Mouse (Mus musculus) T-cell, adult 66 days (primary cell): ENCODE data around the gene Col9a2. TPM values are rescaled to one million over a fixed set of nuclear protein-coding genes. Genes with fewer than 3 reads are reported as not detected.

ENCODE experiments used
- total RNA-seq, 2 experiments: library from RNA; stranded (reverse); gene quantifications; 3 replicates in 1 of 2; 4 replicates in 1 of 2; pipeline ENCODE4 v1.2.4; 2023

Col9a2 gene
- not detected for total RNA-seq

DNA sequence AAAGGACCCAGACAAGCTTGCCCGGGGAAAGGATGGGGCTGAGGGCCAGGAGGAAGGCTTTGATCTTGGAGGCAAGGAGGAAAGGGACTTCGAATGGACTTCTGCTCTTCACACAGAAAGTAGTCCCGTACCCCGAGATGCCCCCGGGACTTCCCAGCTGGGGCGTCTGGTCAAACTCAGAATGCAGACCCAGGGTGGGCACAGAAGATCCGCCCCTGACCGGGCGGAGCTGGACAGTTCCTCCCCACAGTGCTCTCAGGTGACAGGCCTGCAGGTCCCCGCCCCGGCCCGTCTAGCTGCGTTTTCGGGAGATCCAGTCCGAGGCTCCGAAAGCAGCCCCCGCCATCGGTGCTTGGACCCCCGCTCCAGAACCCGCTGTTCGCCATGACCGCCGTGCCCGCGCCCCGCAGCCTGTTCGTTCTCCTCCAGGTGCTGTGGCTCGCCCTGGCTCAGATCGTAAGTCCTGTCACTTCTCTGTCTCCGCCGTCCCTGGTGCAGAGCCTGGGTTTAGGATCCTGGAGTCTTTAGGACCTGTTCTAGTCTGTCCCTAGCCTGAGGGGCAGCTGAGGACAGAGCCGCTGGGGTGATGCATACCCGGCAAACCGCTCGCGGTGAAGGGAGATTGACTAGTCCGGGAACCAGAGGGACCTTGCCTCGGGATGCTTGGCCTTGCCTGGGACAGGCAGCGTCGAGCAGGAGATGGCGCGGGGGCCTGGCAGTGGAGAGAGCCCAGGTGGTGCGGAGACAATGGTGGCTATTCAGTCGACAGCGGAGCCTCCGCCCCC is at the start of gene Col9a2:
Gene Col9a2 (plus strand): TSS at position 55 of the 785 bp plus-strand sequence.

DNA sequence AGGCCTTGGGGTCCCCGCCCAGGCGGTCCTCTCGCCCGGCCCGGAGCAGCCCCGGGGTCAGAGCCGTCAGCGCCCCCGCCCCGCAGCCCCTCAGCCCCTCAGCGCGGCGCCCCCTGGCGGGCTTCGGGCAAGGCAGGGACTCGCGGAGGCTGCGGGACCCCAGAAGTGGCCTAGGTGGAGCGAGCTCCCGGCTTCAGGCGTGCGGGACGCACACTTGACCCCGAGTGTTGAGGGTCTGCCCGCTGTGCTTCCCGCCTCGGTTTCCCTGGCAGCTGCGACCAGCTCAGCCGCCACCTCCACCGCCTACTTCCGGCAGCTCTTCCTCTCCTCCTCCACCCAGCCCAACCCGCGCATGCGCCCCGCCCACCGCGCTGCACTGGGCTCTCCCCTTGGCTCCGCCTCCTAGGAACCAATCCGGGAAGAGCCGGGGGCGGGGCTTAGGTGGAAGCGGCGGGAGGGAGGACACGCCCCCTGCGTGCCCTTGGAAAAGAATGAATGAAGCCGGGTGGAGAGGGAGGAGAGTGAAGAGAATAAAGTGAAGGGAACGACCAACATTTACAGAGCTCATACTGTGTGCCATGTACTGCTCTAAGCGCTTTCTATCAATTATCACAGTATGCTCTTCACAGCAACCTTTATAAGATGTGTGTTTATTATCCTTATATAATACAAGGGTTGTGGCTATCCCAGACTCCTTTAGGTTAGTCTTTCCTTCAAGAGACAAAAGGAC is 22.1 kb upstream of the Col9a2 start, which contains the start of gene Smap2:
Gene Smap2 (minus strand): TSS at position 320 of the 730 bp plus-strand sequence.

DNA sequence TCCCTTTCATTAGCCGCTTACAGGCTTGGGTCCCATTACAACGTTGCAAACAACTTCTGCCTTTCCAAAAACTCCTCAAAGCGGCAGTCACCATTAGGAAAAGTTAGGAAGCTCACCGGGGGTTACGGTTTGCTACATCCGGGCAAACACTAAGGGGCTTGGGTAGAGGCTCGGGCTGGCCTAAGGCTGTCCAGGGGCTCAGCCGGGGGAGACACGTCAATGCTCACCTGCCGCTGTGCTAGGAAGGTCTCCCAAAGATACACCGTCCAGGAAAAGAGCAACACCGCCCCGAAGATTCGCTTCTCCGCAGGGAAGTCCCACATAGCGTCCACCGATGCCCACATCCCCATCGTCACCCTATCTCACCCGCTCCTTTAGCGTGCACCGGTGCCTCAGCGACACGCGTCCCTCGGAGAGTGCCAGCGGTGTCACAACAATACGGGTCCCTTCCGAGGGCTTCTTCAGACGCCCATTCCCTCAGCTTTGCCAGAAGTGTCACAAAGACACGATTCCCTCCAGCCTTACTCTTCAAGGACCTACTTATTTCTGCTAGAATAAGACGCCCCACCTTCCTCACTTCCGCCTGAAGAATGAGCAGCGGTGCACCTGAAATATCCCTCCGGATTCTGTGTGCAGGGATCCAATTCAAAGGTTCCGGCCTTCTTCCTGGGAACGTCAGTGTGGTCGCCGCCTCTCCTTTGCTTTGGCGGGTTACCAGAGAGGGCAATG is 58.6 kb downstream of the Col9a2 start, which contains the start of gene Zmpste24:
Gene Zmpste24 (minus strand): TSS at position 592 of the 729 bp plus-strand sequence.

Other genes starting within 250 kb of the Col9a2 start
- gene Nfyc, start 207.8 kb upstream of the Col9a2 start, total RNA-seq: 10 to 100 TPM; 79.3 to 91.1 TPM
- gene Rims3, start 184.6 kb upstream of the Col9a2 start, total RNA-seq: 1 to 10 TPM; 3.3 to 3.9 TPM
- gene Exo5, start 114.4 kb upstream of the Col9a2 start, total RNA-seq: 10 to 100 TPM in 1 of 2 experiments, 1 to 10 TPM in 1; 9.1 to 10.0 TPM
- gene Zfp69, start 87.7 kb upstream of the Col9a2 start, total RNA-seq: 1 to 10 TPM; 6.6 to 7.9 TPM
- 100 to 1,000 TPM; 173 to 197 TPM for gene Smap2, start 22.1 kb upstream of the Col9a2 start, total RNA-seq
- 10 to 100 TPM; 25.6 to 31.5 TPM for gene Zmpste24, start 58.9 kb downstream of the Col9a2 start, total RNA-seq
- not detected for gene Tmco2, start 69.8 kb downstream of the Col9a2 start, total RNA-seq
- gene Rlf, start 175.7 kb downstream of the Col9a2 start, total RNA-seq: 10 to 100 TPM; 64.1 to 75.7 TPM